Mouse (Mus musculus) left cerebral cortex, postnatal 36 days (tissue): Measurements from ENCODE around the gene Tgfbr1. TPM values are rescaled to one million over a fixed set of nuclear protein-coding genes. Genes with fewer than 3 reads are reported as not detected.

Experiments
- DNase-seq, 2 experiments: peaks; one replicate each; pipeline ENCODE4 v3.0.0; 2021 to 2022; ENCODE audit warnings: low spot score in 2 of 2, mixed read lengths in 1 of 2
- intact Hi-C: fragments of 180-260 bp; cut with DNase I; formaldehyde crosslinking; loops from one replicate; pipeline ENCODE4 v1.15.1; 2025
- total RNA-seq, 2 experiments: library from RNA; stranded (reverse); gene quantifications; 2 replicates each; pipeline ENCODE4 v1.2.3; 2021

Gene Tgfbr1
- total RNA-seq, 2 experiments from 2014 or later, result 18.9 to 20.2 TPM

DNA sequence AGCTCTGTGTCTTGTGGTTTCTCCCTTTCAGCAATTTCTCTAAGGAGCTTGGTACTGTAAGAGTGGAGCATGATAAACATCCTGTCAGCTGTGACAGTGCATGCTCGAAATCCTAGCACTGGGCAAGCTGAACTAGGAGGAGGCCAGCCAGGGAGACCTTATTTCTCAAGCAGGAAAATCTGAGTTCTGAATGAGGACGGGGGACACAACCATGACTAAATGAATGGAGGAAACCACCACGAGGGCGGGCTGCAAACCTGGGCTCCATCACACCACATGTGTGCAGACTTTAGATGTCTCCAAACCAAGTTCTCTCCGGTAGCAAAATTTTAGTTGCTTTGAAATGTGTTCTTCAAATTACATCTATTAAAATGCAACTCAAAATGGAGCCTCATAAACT, 96.1 kb downstream of the Tgfbr1 start:
- no peak for DNase-seq
- intact Hi-C loops, result no loop called here

- no peak for DNase-seq
- intact Hi-C loops, result no loop called here
Observed at GRCm38 (mm10) chr4:47449586-47450522, 96.8 kb downstream of the Tgfbr1 start.

Other genes with a start within 250 kb of the Tgfbr1 start
- 1 to 10 TPM; 5.7 to 8.3 TPM for gene Col15a1, start 145.1 kb upstream of the Tgfbr1 start, total RNA-seq
- gene Alg2, start 121.1 kb downstream of the Tgfbr1 start, total RNA-seq, result 100 to 1,000 TPM; 116 to 129 TPM
- 10 to 100 TPM; 45.2 to 49.7 TPM for gene Sec61b, start 121.4 kb downstream of the Tgfbr1 start, total RNA-seq